Mouse (Mus musculus) thymus, adult 2 months (tissue): Measurements from ENCODE around the gene Ap1s3.

Experiments
- CTCF ChIP-seq: fragments of 200-500 bp; IDR thresholded peaks from 2 replicates; pipeline ENCODE4 v1.5.1; 2012; ENCODE audit warnings: mild to moderate bottlenecking, control low read depth, low read length, moderate library complexity, borderline replicate concordance; ENCODE audit not compliant: control insufficient read depth, poor library complexity, insufficient read depth; ENCODE audit errors: extremely low read depth
- POLR2A ChIP-seq: fragments of 200-500 bp; IDR thresholded peaks from 2 replicates; pipeline ENCODE4 v1.6.1; 2012; ENCODE audit warnings: mild to moderate bottlenecking, low read length, control low read depth, moderate library complexity; ENCODE audit not compliant: control insufficient read depth, poor library complexity, insufficient read depth; ENCODE audit errors: extremely low read depth

DNA sequence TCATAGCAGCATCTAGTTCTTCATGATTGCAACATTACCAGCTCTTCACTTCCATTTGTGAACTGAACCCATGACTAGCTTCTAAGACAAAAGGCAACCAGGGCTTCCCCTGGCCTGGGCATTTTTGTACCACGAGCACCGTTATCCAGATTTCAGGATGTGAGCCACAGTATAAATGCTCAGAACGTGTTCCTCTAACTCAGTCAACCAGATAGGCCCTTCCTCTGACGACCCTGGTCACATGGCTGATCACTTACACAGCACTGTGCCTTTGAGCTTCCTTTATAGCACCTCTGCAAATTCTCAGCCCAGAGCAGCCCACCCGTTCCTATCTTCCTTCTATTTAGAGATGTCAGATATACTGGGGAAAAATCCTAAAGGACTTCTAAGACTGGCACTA, 42.0 kb downstream of the Ap1s3 start:
- no peak for TF ChIP-seq CTCF
- no peak for TF ChIP-seq POLR2A
